Mouse (Mus musculus): ENCODE results near the gene Emc10. TPM values are rescaled to one million over a fixed set of nuclear protein-coding genes. Genes with fewer than 3 reads are reported as not detected.
A peak's percentile ranks its signal among the peaks of the same experiment; 100 is the strongest.

The Emc10 gene
- polyA plus RNA-seq, 1 experiment from 2014 or later, result 81.6 TPM

- ATAC-seq (replicated peaks; ENCODE audit: insufficient number of reproducible peaks, insufficient read depth, low FRiP score, low read depth), result no peak
- Histone ChIP-seq H3K4me2 (peak overlapping the region; percentile 65), H3K27ac (peak overlapping the region; percentile 99), H3K36me3 (no peaks in the 10 kb centered on the region), H3K4me1 (replicated peaks) (peaks cover 39% of the 10 kb centered on the region), H3K9me3 (replicated peaks) (no peaks in the 10 kb centered on the region), H3K9ac (peak overlapping the region; percentile 75), H3K27me3 (0 out of 2 replicates have a peak, but pooled peaks cover 4% of the 10 kb centered on the region), H3K4me3 (peak overlapping the region; percentile 56)
- WGBS, result 12% methylated on average over 5 of the region's 5 CpGs
Observed at GRCm38 (mm10) chr7:44475046-44475614, 21.2 kb downstream of the Emc10 start.

- no peaks in the 10 kb centered on the region for H3K9me3 ChIP-seq (replicated peaks)
- no peak for ATAC-seq (replicated peaks; ENCODE audit: insufficient number of reproducible peaks, insufficient read depth, low FRiP score, low read depth)
- 10% methylated on average over 4 of the region's 4 CpGs for WGBS
- peaks cover 46% of the 10 kb centered on the region for H3K4me1 ChIP-seq (replicated peaks)
- 0 out of 2 replicates have a peak, but pooled peaks cover 4% of the 10 kb centered on the region for H3K27me3 ChIP-seq
- H3K9ac ChIP-seq, result peak overlapping the region; percentile 75
- H3K4me3 ChIP-seq, result peak overlapping the region; percentile 56
- H3K27ac ChIP-seq, result peak overlapping the region; percentile 99
- no peaks in the 10 kb centered on the region for H3K36me3 ChIP-seq
- peak overlapping the region; percentile 65 for H3K4me2 ChIP-seq
Observed at GRCm38 (mm10) chr7:44474419-44474818, 21.9 kb downstream of the Emc10 start.

- H3K4me3 ChIP-seq, result peak overlapping the region; percentile 56
- H3K27me3 ChIP-seq, result 0 out of 2 replicates have a peak, but pooled peaks cover 4% of the 10 kb centered on the region
- WGBS, result 12% methylated on average over 9 of the region's 9 CpGs
- no peaks in the 10 kb centered on the region for H3K9me3 ChIP-seq (replicated peaks)
- ATAC-seq (replicated peaks; ENCODE audit: insufficient number of reproducible peaks, insufficient read depth, low FRiP score, low read depth), result peak; percentile 75
- H3K4me1 ChIP-seq (replicated peaks), result peaks cover 57% of the 10 kb centered on the region
- H3K27ac ChIP-seq, result peak overlapping the region; percentile 99
- peak overlapping the region; percentile 65 for H3K4me2 ChIP-seq
- no peaks in the 10 kb centered on the region for H3K36me3 ChIP-seq
- peak overlapping the region; percentile 75 for H3K9ac ChIP-seq
Observed at GRCm38 (mm10) chr7:44472961-44473646, 23.2 kb downstream of the Emc10 start.

GRCm38 (mm10) chr7:44472558-44472885 lies 23.8 kb downstream of the Emc10 start:
- Histone ChIP-seq H3K4me2 (peak overlapping the region; percentile 65), H3K27ac (peak overlapping the region; percentile 99), H3K9ac (peak overlapping the region; percentile 75; the same call in 1 of the 2 replicates), H3K36me3 (no peaks in the 10 kb centered on the region), H3K27me3 (0 out of 2 replicates have a peak, but pooled peaks cover 4% of the 10 kb centered on the region), H3K9me3 (replicated peaks) (no peaks in the 10 kb centered on the region), H3K4me1 (replicated peaks) (peaks cover 59% of the 10 kb centered on the region), H3K4me3 (peak overlapping the region; percentile 56)
- WGBS, result 14% methylated on average over 1 of the region's 1 CpGs
- ATAC-seq (replicated peaks; ENCODE audit: insufficient number of reproducible peaks, insufficient read depth, low FRiP score, low read depth), result no peak; the same call in 1 of the 2 replicates

- Histone ChIP-seq H3K9me3 (replicated peaks) (no peaks in the 10 kb centered on the region), H3K9ac (0 out of 2 replicates have a peak overlapping the region, but pooled peaks have one; percentile 75)
Observed at GRCm38 (mm10) chr7:44471880-44472557, 24.3 kb downstream of the Emc10 start.

GRCm38 (mm10) chr7:44470696-44471612 lies 25.4 kb downstream of the Emc10 start:
- Histone ChIP-seq H3K9ac (peak overlapping the region; percentile 34), H3K4me3 (no peak overlapping the region), H3K4me2 (peak overlapping the region; percentile 14; the same call in 1 of the 2 replicates), H3K4me1 (replicated peaks) (peaks cover 67% of the 10 kb centered on the region), H3K27ac (peak overlapping the region; percentile 99), H3K9me3 (replicated peaks) (no peaks in the 10 kb centered on the region), H3K27me3 (0 out of 2 replicates have a peak, but pooled peaks cover 4% of the 10 kb centered on the region), H3K36me3 (no peaks in the 10 kb centered on the region)
- ATAC-seq (replicated peaks; ENCODE audit: insufficient number of reproducible peaks, insufficient read depth, low FRiP score, low read depth), result no peak
- 62% methylated on average over 16 of the region's 16 CpGs for WGBS

More at GRCm38 (mm10) chr7:44471880-44472557, 24.3 kb downstream of the Emc10 start:
- Histone ChIP-seq H3K27me3 (0 out of 2 replicates have a peak, but pooled peaks cover 4% of the 10 kb centered on the region), H3K4me1 (replicated peaks) (peaks cover 64% of the 10 kb centered on the region), H3K27ac (peak overlapping the region; percentile 99), H3K36me3 (no peaks in the 10 kb centered on the region), H3K4me2 (peak overlapping the region; percentile 65), H3K4me3 (peak overlapping the region; percentile 56)
- WGBS, result 18% methylated on average over 6 of the region's 6 CpGs
- peak; percentile 67 for ATAC-seq (replicated peaks; ENCODE audit: insufficient number of reproducible peaks, insufficient read depth, low FRiP score, low read depth)

GRCm38 (mm10) chr7:44469677-44470675 lies 26.4 kb downstream of the Emc10 start:
- no peaks in the 10 kb centered on the region for H3K9me3 ChIP-seq (replicated peaks)
- H3K4me2 ChIP-seq, result peak overlapping the region; percentile 90
- no peaks in the 10 kb centered on the region for H3K27me3 ChIP-seq
- H3K4me3 ChIP-seq, result no peak overlapping the region
- peaks cover 61% of the 10 kb centered on the region for H3K4me1 ChIP-seq (replicated peaks)
- no peak for ATAC-seq (replicated peaks; ENCODE audit: insufficient number of reproducible peaks, insufficient read depth, low FRiP score, low read depth)
- peak overlapping the region; percentile 99 for H3K27ac ChIP-seq
- WGBS, result 54% methylated on average over 16 of the region's 16 CpGs
- no peaks in the 10 kb centered on the region for H3K36me3 ChIP-seq
- H3K9ac ChIP-seq, result no peak overlapping the region; the same call in 1 of the 2 replicates

- Histone ChIP-seq H3K27me3 (peaks cover 3% of the 10 kb centered on the region), H3K4me1 (replicated peaks) (peaks cover 68% of the 10 kb centered on the region)
Observed at GRCm38 (mm10) chr7:44468644-44469285, 27.6 kb downstream of the Emc10 start.

GRCm38 (mm10) chr7:44467811-44468411 lies 28.4 kb downstream of the Emc10 start, which contains the start of gene Josd2:
TSS of gene Josd2 (plus strand) at chr7:44467980.
- Histone ChIP-seq H3K27ac (peak within 1 kb of the TSS; percentile 99), H3K36me3 (no peaks in the 10 kb centered on the region), H3K4me3 (peak within 1 kb of the TSS; percentile 89), H3K4me2 (peak within 1 kb of the TSS; percentile 90), H3K27me3 (peaks cover 9% of the 10 kb centered on the region), H3K9ac (peak within 1 kb of the TSS; percentile 84), H3K9me3 (replicated peaks) (no peaks in the 10 kb centered on the region), H3K4me1 (replicated peaks) (peaks cover 64% of the 10 kb centered on the region)
- under 1% methylated on average over 42 of the region's 42 CpGs for WGBS
- ATAC-seq (replicated peaks; ENCODE audit: insufficient number of reproducible peaks, insufficient read depth, low FRiP score, low read depth), result peak; percentile 84

More at GRCm38 (mm10) chr7:44468644-44469285, 27.6 kb downstream of the Emc10 start:
- H3K9me3 ChIP-seq (replicated peaks), result no peaks in the 10 kb centered on the region
- H3K9ac ChIP-seq, result peak overlapping the region; percentile 84
- peak overlapping the region; percentile 90 for H3K4me2 ChIP-seq
- 31% methylated on average over 15 of the region's 15 CpGs for WGBS
- peak overlapping the region; percentile 89 for H3K4me3 ChIP-seq
- no peak for ATAC-seq (replicated peaks; ENCODE audit: insufficient number of reproducible peaks, insufficient read depth, low FRiP score, low read depth)
- no peaks in the 10 kb centered on the region for H3K36me3 ChIP-seq
- H3K27ac ChIP-seq, result peak overlapping the region; percentile 99
